Mouse (Mus musculus) midbrain, embryonic 14.5 days (tissue): ENCODE measurements around the gene Tmod2. TPM values are rescaled to one million over a fixed set of nuclear protein-coding genes. Genes with fewer than 3 reads are reported as not detected.

Experiments used
- ATAC-seq: fragments of 200-750 bp; cut with Nextera tagmentation; 2 replicates; pipeline ENCODE4 v1.8.0; 2017; ENCODE audit warnings: moderate number of reproducible peaks, moderate library complexity; ENCODE audit not compliant: low FRiP score, low TSS enrichment
- DNase-seq: peaks from one replicate; pipeline ENCODE4 v3.0.0-alpha.2; 2015
- H3K27ac ChIP-seq: fragments of 300-500 bp; sonication (generic); replicated peaks from 2 replicates; pipeline ENCODE4 v1.5.1; 2014; ENCODE audit warnings: mild to moderate bottlenecking, low read depth, low read length, moderate library complexity
- H3K27me3 ChIP-seq: fragments of 300-500 bp; sonication (generic); 2 replicates; pipeline ENCODE4 v1.6.1; 2014; ENCODE audit warnings: low read length, control low read depth, mixed read lengths; ENCODE audit not compliant: control insufficient read depth, insufficient read depth
- H3K36me3 ChIP-seq: fragments of 300-500 bp; sonication (generic); 2 replicates; pipeline ENCODE4 v1.6.1; 2014; ENCODE audit warnings: low read length, control low read depth; ENCODE audit not compliant: control insufficient read depth, insufficient read depth
- H3K4me1 ChIP-seq: fragments of 300-500 bp; sonication (generic); 2 replicates; pipeline ENCODE4 v1.6.1; 2014; ENCODE audit warnings: mild to moderate bottlenecking, antibody characterized with exemption, low read length, control low read depth; ENCODE audit not compliant: control insufficient read depth, insufficient read depth
- H3K4me2 ChIP-seq: fragments of 300-500 bp; sonication (generic); 2 replicates; pipeline ENCODE4 v1.6.1; 2014; ENCODE audit warnings: mild to moderate bottlenecking, low read length, moderate library complexity
- H3K4me3 ChIP-seq: fragments of 300-500 bp; sonication (generic); replicated peaks from 2 replicates; pipeline ENCODE4 v1.5.1; 2014; ENCODE audit warnings: low read depth, low read length
- H3K9ac ChIP-seq: fragments of 300-500 bp; sonication (generic); replicated peaks from 2 replicates; pipeline ENCODE4 v1.6.1; 2014; ENCODE audit warnings: mild to moderate bottlenecking, low read length, moderate library complexity
- H3K9me3 ChIP-seq: fragments of 300-500 bp; sonication (generic); 2 replicates; pipeline ENCODE4 v1.6.1; 2016; ENCODE audit warnings: low read length, control low read depth, mixed read lengths; ENCODE audit not compliant: control insufficient read depth
- WGBS: fragments of 180-500 bp; shearing (Covaris S2); extraction: QIAGEN DNeasy Blood & Tissue Kit; methylation state at CpG from one replicate; pipeline ENCODE4 v1.1.7; 2014; 5-methylcytosine and 5-hydroxymethylcytosine counted together
- polyA plus RNA-seq: library from polyadenylated mRNA; unstranded; fragments of >200 nt; fragmentation: Nextera tagmentation; extraction: Ambion mirVana; gene quantifications from 2 replicates; pipeline ENCODE4 v1.2.1, GENCODE M21; 2014

The Tmod2 gene
- polyA plus RNA-seq, 1 experiment from 2014 or later, result 248 TPM

GRCm38 (mm10) chr9:75597036-75597435 is 14.1 kb downstream of the Tmod2 start:
- Histone ChIP-seq H3K4me3 (no peak overlapping the region), H3K27me3 (no peaks in the 10 kb centered on the region), H3K9ac (no peak overlapping the region), H3K9me3 (no peaks in the 10 kb centered on the region), H3K27ac (no peak overlapping the region), H3K36me3 (peaks cover 34% of the 10 kb centered on the region), H3K4me1 (peaks cover 9% of the 10 kb centered on the region; the same call in 1 of the 2 replicates), H3K4me2 (no peak overlapping the region)
- DNase-seq (no peak), ATAC-seq (no peak)
- 95% methylated on average over 13 of the region's 13 CpGs for WGBS

DNA sequence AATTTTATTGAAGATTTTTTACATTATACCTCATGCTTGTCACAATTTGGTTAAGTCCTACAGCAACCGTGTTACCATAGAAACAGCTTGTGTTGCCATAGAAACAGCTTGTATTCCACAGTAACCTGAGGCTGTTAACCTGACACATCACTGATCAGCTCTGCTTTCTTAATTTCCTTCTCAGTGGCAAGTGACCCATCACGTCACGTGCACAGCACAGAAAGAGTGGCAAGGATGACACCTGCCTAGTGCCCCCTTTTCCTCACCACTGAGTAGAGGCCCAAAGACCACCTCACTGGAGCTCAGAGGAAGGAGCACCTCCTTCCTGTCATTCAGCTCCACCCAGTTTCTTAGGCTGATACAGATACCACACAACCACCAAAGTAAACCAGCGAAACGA is 17.6 kb downstream of the Tmod2 start:
- no peak overlapping the region for H3K4me3 ChIP-seq
- no peaks in the 10 kb centered on the region for H3K27me3 ChIP-seq
- DNase-seq, result peak; percentile 72
- 0 out of 2 replicates have a peak overlapping the region, but pooled peaks have one; percentile 26 for H3K27ac ChIP-seq
- WGBS, result 74% methylated on average over 5 of the region's 5 CpGs
- 0 out of 2 replicates have a peak, but pooled peaks cover 2% of the 10 kb centered on the region for H3K4me1 ChIP-seq
- peaks cover 62% of the 10 kb centered on the region for H3K36me3 ChIP-seq
- no peak overlapping the region for H3K9ac ChIP-seq
- no peaks in the 10 kb centered on the region for H3K9me3 ChIP-seq
- H3K4me2 ChIP-seq, result no peak overlapping the region
- ATAC-seq, result no peak; the same call in 1 of the 2 replicates

GRCm38 (mm10) chr9:75589850-75590790 is 21.0 kb downstream of the Tmod2 start:
- H3K4me1 ChIP-seq, result 0 out of 2 replicates have a peak, but pooled peaks cover 2% of the 10 kb centered on the region
- H3K9ac ChIP-seq, result no peak overlapping the region
- DNase-seq (no peak), ATAC-seq (no peak)
- H3K27me3 ChIP-seq, result no peaks in the 10 kb centered on the region
- H3K4me3 ChIP-seq, result no peak overlapping the region
- H3K9me3 ChIP-seq, result no peaks in the 10 kb centered on the region
- no peak overlapping the region for H3K27ac ChIP-seq
- no peak overlapping the region for H3K4me2 ChIP-seq
- H3K36me3 ChIP-seq, result peaks cover 91% of the 10 kb centered on the region
- WGBS, result 88% methylated on average over 15 of the region's 15 CpGs

DNA sequence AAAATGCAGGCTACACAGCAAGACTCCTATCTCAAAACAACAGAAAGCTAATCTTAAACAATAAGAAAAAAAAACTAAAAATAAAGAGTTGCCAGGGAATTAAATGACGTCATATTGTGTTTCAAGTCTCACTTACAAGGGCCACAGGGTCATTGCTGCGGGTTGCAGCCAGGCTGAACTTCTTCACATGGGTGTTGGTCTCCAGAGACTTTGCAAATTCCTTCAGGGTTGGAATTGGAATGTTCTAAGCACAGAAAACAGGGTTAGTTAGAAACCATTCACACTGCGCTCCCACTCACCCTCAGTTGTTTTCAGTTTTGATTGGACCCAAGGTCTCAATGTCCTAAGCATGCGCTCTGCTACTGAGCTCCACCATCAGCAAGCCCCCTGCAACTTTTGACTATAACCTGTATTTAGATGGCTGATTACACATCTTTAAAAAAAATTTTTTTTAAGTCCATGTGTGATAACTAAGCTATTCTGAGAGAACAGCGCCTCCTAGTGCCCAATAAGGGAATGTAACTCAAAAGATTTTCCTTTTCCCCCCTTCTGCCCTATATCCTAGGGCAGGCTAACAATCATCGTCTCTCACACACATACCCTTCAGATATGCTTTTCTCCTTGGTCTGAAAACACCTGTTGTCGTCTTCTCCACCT is 29.3 kb downstream of the Tmod2 start:
- Histone ChIP-seq H3K9me3 (no peaks in the 10 kb centered on the region), H3K4me3 (no peak overlapping the region), H3K27me3 (no peaks in the 10 kb centered on the region), H3K4me1 (no peaks in the 10 kb centered on the region), H3K36me3 (peaks cover 96% of the 10 kb centered on the region), H3K9ac (no peak overlapping the region), H3K27ac (no peak overlapping the region), H3K4me2 (no peak overlapping the region)
- DNase-seq, result peak; percentile 78
- ATAC-seq, result no peak
- 57% methylated on average over 7 of the region's 7 CpGs for WGBS

DNA sequence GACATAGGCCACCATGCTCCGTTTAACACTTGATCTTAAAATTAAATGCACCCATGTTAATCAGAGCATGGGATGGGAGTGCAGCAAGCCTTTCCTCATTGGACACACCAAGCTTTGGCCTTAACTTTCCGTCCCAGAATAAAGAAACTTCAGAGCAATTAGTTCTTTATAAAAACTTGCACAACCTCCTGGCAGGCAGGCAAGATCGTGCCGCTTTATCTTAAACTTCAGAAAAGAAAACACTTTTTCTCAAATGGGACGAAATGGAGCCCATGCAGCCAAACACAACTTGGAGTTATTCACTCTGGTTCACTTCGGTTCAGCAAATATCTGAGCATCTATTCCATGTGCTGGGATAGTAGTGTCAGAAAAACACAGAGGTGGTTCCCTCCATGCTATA is 31.8 kb downstream of the Tmod2 start:
- H3K9ac ChIP-seq, result no peak overlapping the region
- H3K4me2 ChIP-seq, result no peak overlapping the region
- H3K27ac ChIP-seq, result no peak overlapping the region
- no peaks in the 10 kb centered on the region for H3K4me1 ChIP-seq
- H3K36me3 ChIP-seq, result peaks cover 96% of the 10 kb centered on the region
- no peak overlapping the region for H3K4me3 ChIP-seq
- DNase-seq, result no peak
- H3K9me3 ChIP-seq, result no peaks in the 10 kb centered on the region
- ATAC-seq, result no peak
- no peaks in the 10 kb centered on the region for H3K27me3 ChIP-seq
- 92% methylated on average over 6 of the region's 6 CpGs for WGBS

GRCm38 (mm10) chr9:75571036-75571942 is 39.8 kb downstream of the Tmod2 start:
- no peaks in the 10 kb centered on the region for H3K27me3 ChIP-seq
- H3K9me3 ChIP-seq, result no peaks in the 10 kb centered on the region
- no peak overlapping the region for H3K4me3 ChIP-seq
- no peaks in the 10 kb centered on the region for H3K4me1 ChIP-seq
- DNase-seq (no peak), ATAC-seq (no peak)
- 94% methylated on average over 5 of the region's 5 CpGs for WGBS
- no peak overlapping the region for H3K27ac ChIP-seq
- H3K9ac ChIP-seq, result no peak overlapping the region
- H3K4me2 ChIP-seq, result no peak overlapping the region
- H3K36me3 ChIP-seq, result peaks cover 58% of the 10 kb centered on the region

DNA sequence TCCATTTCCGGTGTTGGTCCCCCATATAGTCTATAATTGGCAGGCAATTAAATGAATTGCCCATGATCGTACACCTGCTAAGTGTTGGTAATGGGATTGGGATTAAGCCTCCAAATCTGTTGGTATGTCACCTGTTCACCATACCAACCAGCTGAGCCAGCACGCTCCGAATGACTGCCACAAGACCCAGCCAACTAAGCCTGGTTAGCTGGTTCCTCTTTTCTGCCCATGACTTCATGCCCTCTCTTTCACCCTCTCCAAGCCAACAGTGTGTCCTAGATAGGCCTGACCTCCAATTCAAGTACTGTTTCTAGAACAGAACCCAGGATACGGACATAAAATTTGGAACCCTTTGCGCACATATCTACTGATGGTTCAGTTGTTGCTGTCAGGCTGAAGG is 42.7 kb downstream of the Tmod2 start:
- Histone ChIP-seq H3K9me3 (no peaks in the 10 kb centered on the region), H3K27me3 (no peaks in the 10 kb centered on the region), H3K36me3 (peaks cover 29% of the 10 kb centered on the region), H3K4me2 (no peak overlapping the region), H3K9ac (no peak overlapping the region), H3K4me1 (no peaks in the 10 kb centered on the region), H3K4me3 (no peak overlapping the region), H3K27ac (no peak overlapping the region)
- WGBS, result 97% methylated on average over 6 of the region's 6 CpGs
- DNase-seq (no peak), ATAC-seq (no peak)

GRCm38 (mm10) chr9:75564892-75565291 is 46.2 kb downstream of the Tmod2 start:
- Histone ChIP-seq H3K4me1 (no peaks in the 10 kb centered on the region), H3K4me2 (no peak overlapping the region), H3K36me3 (peaks cover 11% of the 10 kb centered on the region), H3K27me3 (no peaks in the 10 kb centered on the region), H3K9ac (no peak overlapping the region), H3K4me3 (no peak overlapping the region), H3K9me3 (no peaks in the 10 kb centered on the region), H3K27ac (no peak overlapping the region)
- WGBS, result 81% methylated on average over 6 of the region's 6 CpGs
- no peak for DNase-seq
- no peak for ATAC-seq
